Mouse (Mus musculus): ENCODE measurements around the gene Cntrob. TPM values are rescaled to one million over a fixed set of nuclear protein-coding genes. Genes with fewer than 3 reads are reported as not detected.

Gene Cntrob
- polyA plus RNA-seq, 1 experiment from 2014 or later, result 20.7 TPM

DNA sequence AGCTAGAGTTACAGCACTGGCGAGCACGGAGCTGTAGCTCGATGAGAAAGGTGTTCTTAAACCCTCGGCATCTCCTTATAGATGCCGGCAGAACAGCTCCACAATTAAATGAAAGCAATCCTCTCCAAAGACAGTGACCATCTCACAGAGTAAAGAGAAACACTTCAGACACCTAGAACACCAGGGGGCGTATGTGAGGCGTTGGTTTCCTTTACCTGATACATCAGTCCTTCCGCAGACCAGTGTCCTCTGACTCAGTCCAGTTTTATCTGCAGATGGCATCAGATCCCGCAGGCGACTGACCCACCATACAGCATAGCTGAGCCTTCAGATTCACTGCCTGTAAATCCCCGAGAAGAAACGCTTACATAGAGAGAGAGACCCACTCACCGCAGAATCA is 54.0 kb downstream of the Cntrob start:
- DNase-seq (ENCODE audit: low spot score), result no peak
- Histone ChIP-seq H3K27ac (no peak overlapping the region), H3K36me3 (no peaks in the 10 kb centered on the region), H3K27me3 (ENCODE audit: insufficient read depth, poor library complexity, severe bottlenecking) (peaks cover 15% of the 10 kb centered on the region; the same call in 1 of the 2 replicates), H3K9me3 (no peaks in the 10 kb centered on the region), H3K4me1 (peaks cover 19% of the 10 kb centered on the region), H3K4me3 (no peak overlapping the region)
- WGBS, result 22% methylated on average over 13 of the region's 13 CpGs

DNA sequence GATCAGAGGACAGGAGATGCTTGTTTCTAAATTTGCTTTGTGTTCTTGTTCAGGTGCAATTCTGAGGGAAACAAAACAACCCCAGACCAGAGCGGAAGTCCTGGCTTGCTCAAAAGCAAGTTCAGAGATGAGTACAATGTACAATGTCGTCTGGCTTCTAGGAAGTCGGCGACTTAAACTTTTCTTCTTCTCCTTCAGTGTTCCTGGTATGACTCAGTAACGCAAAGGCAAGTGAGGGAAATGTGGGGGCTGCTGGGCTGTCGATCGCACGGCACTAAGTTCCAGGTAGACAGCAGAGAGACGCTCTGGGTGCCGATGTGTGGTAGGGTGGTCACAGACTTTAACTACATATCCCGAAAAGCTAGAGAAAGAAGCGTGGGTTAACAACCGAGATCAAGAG is 55.5 kb downstream of the Cntrob start:
- WGBS, result 82% methylated on average over 13 of the region's 13 CpGs
- Histone ChIP-seq H3K36me3 (no peaks in the 10 kb centered on the region), H3K9me3 (no peaks in the 10 kb centered on the region), H3K27me3 (ENCODE audit: insufficient read depth, poor library complexity, severe bottlenecking) (peaks cover 15% of the 10 kb centered on the region; the same call in 1 of the 2 replicates), H3K27ac (peak overlapping the region; percentile 29; the same call in 1 of the 2 replicates), H3K4me3 (no peak overlapping the region), H3K4me1 (peaks cover 22% of the 10 kb centered on the region)
- DNase-seq (ENCODE audit: low spot score), result no peak

DNA sequence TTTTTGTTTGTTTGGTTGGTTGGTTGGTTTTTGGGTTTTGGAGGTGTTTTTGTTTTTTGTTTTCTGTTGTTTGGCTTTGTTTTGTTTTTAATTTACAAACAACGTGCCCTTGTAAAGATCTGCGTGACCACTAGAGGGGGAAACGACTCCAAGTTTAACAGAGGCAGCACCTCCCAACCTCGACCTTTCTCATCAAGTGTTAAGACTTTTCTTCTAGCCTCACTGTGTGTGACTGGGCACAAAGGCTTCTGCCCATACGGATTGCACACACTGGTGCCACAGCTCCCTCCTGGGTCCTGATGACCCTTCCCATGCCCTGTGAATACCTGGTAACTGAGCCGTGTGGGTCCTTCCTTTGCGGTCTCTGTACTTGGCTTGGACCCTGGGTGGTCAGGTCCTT is 56.2 kb downstream of the Cntrob start:
- DNase-seq (ENCODE audit: low spot score), result no peak
- Histone ChIP-seq H3K27me3 (ENCODE audit: insufficient read depth, poor library complexity, severe bottlenecking) (peaks cover 15% of the 10 kb centered on the region; the same call in 1 of the 2 replicates), H3K27ac (peak overlapping the region; percentile 29; the same call in 1 of the 2 replicates)

GRCm38 (mm10) chr11:69266253-69266652 is 57.3 kb downstream of the Cntrob start:
- H3K4me1 ChIP-seq, result peaks cover 22% of the 10 kb centered on the region
- peak; percentile 84 for DNase-seq (ENCODE audit: low spot score)
- 22% methylated on average over 10 of the region's 10 CpGs for WGBS
- H3K4me3 ChIP-seq, result peak overlapping the region; percentile 46
- H3K9me3 ChIP-seq, result no peaks in the 10 kb centered on the region
- no peaks in the 10 kb centered on the region for H3K36me3 ChIP-seq
- peaks cover 8% of the 10 kb centered on the region; the same call in 1 of the 2 replicates for H3K27me3 ChIP-seq (ENCODE audit: insufficient read depth, poor library complexity, severe bottlenecking)
- peak overlapping the region; percentile 71; the same call in 1 of the 2 replicates for H3K27ac ChIP-seq

More for the DNA sequence above, 56.2 kb downstream of the Cntrob start:
- Histone ChIP-seq H3K36me3 (no peaks in the 10 kb centered on the region), H3K9me3 (no peaks in the 10 kb centered on the region), H3K4me3 (no peak overlapping the region), H3K4me1 (peaks cover 22% of the 10 kb centered on the region)
- 34% methylated on average over 7 of the region's 7 CpGs for WGBS

GRCm38 (mm10) chr11:69265410-69265809 is 58.2 kb downstream of the Cntrob start:
- no peaks in the 10 kb centered on the region for H3K36me3 ChIP-seq
- DNase-seq (ENCODE audit: low spot score), result no peak
- H3K9me3 ChIP-seq, result no peaks in the 10 kb centered on the region
- 73% methylated on average over 9 of the region's 9 CpGs for WGBS
- no peak overlapping the region; the same call in 1 of the 2 replicates for H3K4me3 ChIP-seq
- peaks cover 8% of the 10 kb centered on the region; the same call in 1 of the 2 replicates for H3K27me3 ChIP-seq (ENCODE audit: insufficient read depth, poor library complexity, severe bottlenecking)
- peaks cover 22% of the 10 kb centered on the region for H3K4me1 ChIP-seq
- peak overlapping the region; percentile 71; the same call in 1 of the 2 replicates for H3K27ac ChIP-seq

DNA sequence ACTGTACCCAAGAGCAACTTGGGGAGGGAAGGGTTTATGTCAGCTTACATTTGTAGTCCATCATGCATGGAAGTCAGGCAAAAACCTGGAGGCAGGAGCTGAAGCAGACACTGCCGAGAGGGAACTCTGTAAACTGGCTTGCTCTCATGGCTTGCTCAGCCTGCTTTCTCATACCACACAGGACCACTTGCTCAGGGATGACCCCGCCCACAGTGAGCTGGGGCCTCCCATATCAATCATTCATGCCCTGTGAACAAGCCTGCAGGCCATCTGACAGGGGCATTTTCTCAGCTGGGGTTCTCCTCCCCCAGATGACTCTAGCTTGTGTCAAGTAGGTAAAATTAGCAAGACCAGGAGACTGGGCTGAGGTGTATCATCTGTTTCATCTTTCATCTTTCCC is 59.3 kb downstream of the Cntrob start:
- WGBS, result 60% methylated on average over 2 of the region's 2 CpGs
- no peak overlapping the region for H3K27ac ChIP-seq
- no peaks in the 10 kb centered on the region for H3K9me3 ChIP-seq
- no peak overlapping the region for H3K4me3 ChIP-seq
- H3K4me1 ChIP-seq, result peaks cover 22% of the 10 kb centered on the region
- no peak for DNase-seq (ENCODE audit: low spot score)
- peaks cover 8% of the 10 kb centered on the region; the same call in 1 of the 2 replicates for H3K27me3 ChIP-seq (ENCODE audit: insufficient read depth, poor library complexity, severe bottlenecking)
- no peaks in the 10 kb centered on the region for H3K36me3 ChIP-seq

- WGBS, result 85% methylated on average over 1 of the region's 1 CpGs
Measured at GRCm38 (mm10) chr11:69260111-69260510, 63.5 kb downstream of the Cntrob start.

DNA sequence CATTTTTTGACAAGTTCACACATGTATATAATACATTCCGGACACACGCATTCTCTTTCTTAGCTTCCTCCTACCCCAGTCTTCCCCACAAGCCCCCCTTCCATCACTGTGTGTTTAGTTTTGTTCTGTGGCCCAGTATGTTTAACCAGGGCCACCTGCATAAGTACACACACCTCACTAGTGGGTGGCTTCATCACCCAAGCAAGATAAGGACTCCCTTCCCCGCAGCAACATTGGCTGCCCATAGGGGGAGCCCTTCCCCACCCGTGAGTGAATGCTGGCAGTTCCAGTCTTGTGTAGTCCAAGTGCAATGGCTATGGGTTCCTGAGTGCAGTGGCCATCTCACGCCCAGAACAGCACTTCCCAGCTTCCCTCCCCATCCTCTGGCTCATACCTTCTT is 65.3 kb downstream of the Cntrob start:
- 54% methylated on average over 5 of the region's 5 CpGs for WGBS

More at GRCm38 (mm10) chr11:69260111-69260510, 63.5 kb downstream of the Cntrob start:
- H3K27ac ChIP-seq, result no peak overlapping the region
- peaks cover 3% of the 10 kb centered on the region; the same call in 1 of the 2 replicates for H3K4me1 ChIP-seq
- H3K27me3 ChIP-seq (ENCODE audit: insufficient read depth, poor library complexity, severe bottlenecking), result peaks cover 9% of the 10 kb centered on the region; the same call in 1 of the 2 replicates
- no peak overlapping the region for H3K4me3 ChIP-seq
- H3K9me3 ChIP-seq, result no peaks in the 10 kb centered on the region
- H3K36me3 ChIP-seq, result no peaks in the 10 kb centered on the region
- DNase-seq (ENCODE audit: low spot score), result no peak

GRCm38 (mm10) chr11:69257807-69258206 is 65.8 kb downstream of the Cntrob start:
- no peak overlapping the region for H3K4me3 ChIP-seq
- H3K9me3 ChIP-seq, result no peaks in the 10 kb centered on the region
- H3K27me3 ChIP-seq (ENCODE audit: insufficient read depth, poor library complexity, severe bottlenecking), result peaks cover 9% of the 10 kb centered on the region; the same call in 1 of the 2 replicates
- no peak overlapping the region for H3K27ac ChIP-seq
- H3K4me1 ChIP-seq, result peaks cover 8% of the 10 kb centered on the region
- no peak for DNase-seq (ENCODE audit: low spot score)
- no peaks in the 10 kb centered on the region for H3K36me3 ChIP-seq
- WGBS, result 43% methylated on average over 4 of the region's 4 CpGs

More for the DNA sequence above, 65.3 kb downstream of the Cntrob start:
- Histone ChIP-seq H3K27me3 (ENCODE audit: insufficient read depth, poor library complexity, severe bottlenecking) (peaks cover 9% of the 10 kb centered on the region; the same call in 1 of the 2 replicates), H3K4me3 (no peak overlapping the region), H3K27ac (no peak overlapping the region), H3K9me3 (no peaks in the 10 kb centered on the region), H3K36me3 (no peaks in the 10 kb centered on the region), H3K4me1 (peaks cover 5% of the 10 kb centered on the region)
- no peak for DNase-seq (ENCODE audit: low spot score)

DNA sequence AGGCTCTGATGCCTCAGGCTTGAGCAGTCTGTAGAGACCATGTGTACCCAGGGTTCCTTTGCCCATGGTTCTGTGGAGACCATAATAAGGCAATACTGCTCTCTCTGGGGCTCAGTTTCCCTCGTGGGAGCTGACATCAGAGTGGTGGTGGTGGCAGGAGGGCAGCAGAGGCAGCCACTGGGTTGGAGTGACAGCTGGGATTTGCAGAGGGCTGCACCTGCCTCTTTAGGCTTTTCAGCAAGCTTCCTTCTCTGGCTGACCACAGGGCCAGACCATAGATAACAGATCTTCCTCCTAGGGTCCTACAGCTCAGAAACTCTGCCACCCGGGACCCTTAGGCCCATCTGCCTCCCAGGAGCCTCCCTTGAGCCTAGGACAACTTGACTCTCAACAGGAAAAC is 66.5 kb downstream of the Cntrob start:
- Histone ChIP-seq H3K9me3 (no peaks in the 10 kb centered on the region), H3K27ac (no peak overlapping the region), H3K36me3 (no peaks in the 10 kb centered on the region), H3K27me3 (ENCODE audit: insufficient read depth, poor library complexity, severe bottlenecking) (peaks cover 9% of the 10 kb centered on the region; the same call in 1 of the 2 replicates), H3K4me1 (peaks cover 8% of the 10 kb centered on the region), H3K4me3 (no peak overlapping the region)
- DNase-seq (ENCODE audit: low spot score), result no peak
- 63% methylated on average over 2 of the region's 2 CpGs for WGBS

- WGBS, result 80% methylated on average over 5 of the region's 5 CpGs
- no peak overlapping the region for H3K27ac ChIP-seq
- peaks cover 8% of the 10 kb centered on the region for H3K4me1 ChIP-seq
- peaks cover 9% of the 10 kb centered on the region; the same call in 1 of the 2 replicates for H3K27me3 ChIP-seq (ENCODE audit: insufficient read depth, poor library complexity, severe bottlenecking)
- H3K9me3 ChIP-seq, result no peaks in the 10 kb centered on the region
- H3K36me3 ChIP-seq, result no peaks in the 10 kb centered on the region
- DNase-seq (ENCODE audit: low spot score), result no peak
- no peak overlapping the region for H3K4me3 ChIP-seq
Measured at GRCm38 (mm10) chr11:69254808-69255207, 68.8 kb downstream of the Cntrob start.

DNA sequence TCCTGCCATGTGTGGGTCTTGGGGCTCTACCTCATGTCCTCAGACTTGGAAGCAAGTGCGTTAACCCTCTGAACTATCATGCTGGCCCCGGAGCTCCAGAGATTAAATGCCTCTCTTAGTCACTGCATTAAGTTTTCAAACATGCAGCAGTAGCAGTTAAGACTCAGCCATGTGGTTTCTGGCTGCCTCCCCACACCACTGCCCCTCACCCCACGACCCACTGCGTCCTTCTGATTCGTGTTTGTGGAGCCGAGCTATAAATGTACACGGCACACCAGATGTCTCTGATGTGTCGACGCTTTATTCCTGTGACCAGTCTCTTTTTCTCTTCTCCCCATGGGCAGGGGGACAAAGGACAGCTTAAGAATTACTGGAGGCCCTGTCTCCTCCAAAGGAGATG is 70.4 kb downstream of the Cntrob start:
- Histone ChIP-seq H3K36me3 (no peaks in the 10 kb centered on the region), H3K27ac (peak overlapping the region; percentile 75; the same call in 1 of the 2 replicates), H3K27me3 (ENCODE audit: insufficient read depth, poor library complexity, severe bottlenecking) (peaks cover 9% of the 10 kb centered on the region; the same call in 1 of the 2 replicates), H3K4me3 (peak overlapping the region; percentile 38), H3K4me1 (peaks cover 8% of the 10 kb centered on the region), H3K9me3 (no peaks in the 10 kb centered on the region)
- no peak for DNase-seq (ENCODE audit: low spot score)
- WGBS, result 20% methylated on average over 9 of the region's 9 CpGs

DNA sequence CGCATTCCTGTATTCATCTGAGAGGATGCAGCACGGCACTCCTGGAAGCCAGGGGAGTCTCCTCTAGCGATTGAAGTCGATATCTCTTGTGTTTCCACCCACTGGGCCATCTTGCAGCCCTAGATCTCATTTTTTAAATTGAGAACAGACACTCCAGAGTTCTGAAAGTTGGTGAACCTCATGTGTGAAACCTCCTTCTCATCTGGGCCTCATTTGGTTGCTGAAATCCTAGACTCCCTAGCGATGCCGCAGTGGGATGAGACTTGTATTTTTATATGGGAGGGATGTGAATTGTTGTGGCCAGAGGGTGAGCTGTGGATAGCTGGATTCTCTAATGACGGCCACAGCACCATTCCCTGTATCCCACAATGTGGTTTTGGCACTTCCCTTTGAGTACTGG is 71.6 kb downstream of the Cntrob start:
- no peak for DNase-seq (ENCODE audit: low spot score)
- no peak overlapping the region for H3K27ac ChIP-seq
- 85% methylated on average over 7 of the region's 7 CpGs for WGBS

More for the DNA sequence above, 71.6 kb downstream of the Cntrob start:
- H3K4me1 ChIP-seq, result peaks cover 8% of the 10 kb centered on the region
- H3K27me3 ChIP-seq (ENCODE audit: insufficient read depth, poor library complexity, severe bottlenecking), result peaks cover 12% of the 10 kb centered on the region
- no peaks in the 10 kb centered on the region for H3K9me3 ChIP-seq
- no peaks in the 10 kb centered on the region for H3K36me3 ChIP-seq
- no peak overlapping the region for H3K4me3 ChIP-seq
